Mouse (Mus musculus) T-helper 1 cell (primary cell): ENCODE results near the gene Trim65.

Experiments
- in situ Hi-C: fragments of 300-600 bp; cut with MboI, MseI; formaldehyde crosslinking; loops from one replicate; pipeline ENCODE4 v1.15.1; 2025; ENCODE audit warnings: high pct_unique_total_duplicates

Gene Trim65

GRCm38 (mm10) chr11:116130488-116131205, at the start of gene Trim65:
Gene Trim65 (minus strand): TSS chr11:116131128.
- in situ Hi-C loops, result loop anchor here (5.0 to 10.0 kb wide), 2 partner anchors 46 to 98 kb away; partner anchors contain the start of genes Unk and Wbp2

DNA sequence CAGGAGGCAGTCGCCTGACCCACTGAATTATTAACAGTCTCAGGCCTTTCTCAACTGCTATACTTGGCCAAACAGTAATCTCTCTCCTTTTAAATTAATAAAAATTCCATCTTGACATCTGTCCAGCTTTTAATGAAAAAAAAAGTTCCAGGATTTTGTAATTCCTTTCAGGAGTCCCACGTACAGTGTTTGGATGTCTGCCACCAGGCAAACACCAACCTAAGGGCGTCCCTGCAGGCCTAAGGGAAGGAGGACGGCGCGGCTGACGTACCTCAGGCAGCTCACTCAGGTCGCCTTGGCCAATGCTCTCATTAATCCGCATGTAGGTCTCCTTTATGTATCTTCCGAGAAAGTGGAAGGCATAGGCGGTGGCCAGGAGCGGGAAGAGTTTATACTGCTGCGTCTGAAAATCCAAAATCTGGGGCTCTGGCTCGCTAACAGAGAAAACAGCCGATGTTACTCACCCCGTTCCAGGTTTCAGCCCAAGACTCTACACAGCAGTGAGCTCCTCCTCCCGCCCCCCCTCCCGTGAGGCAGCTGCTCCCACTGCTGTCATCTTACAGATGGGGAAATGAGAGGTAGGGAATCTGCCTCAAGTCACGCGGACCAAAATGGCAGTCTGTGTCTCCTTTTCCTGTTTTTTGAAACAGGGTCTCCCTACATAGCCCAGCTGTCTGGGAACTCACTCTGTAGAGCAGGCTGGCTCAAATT, 47.6 kb upstream of the Trim65 start:
- in situ Hi-C loops, result loop anchor here (5.0 kb wide), 1 partner anchor 956 kb away; no protein-coding TSS in a partner anchor

DNA sequence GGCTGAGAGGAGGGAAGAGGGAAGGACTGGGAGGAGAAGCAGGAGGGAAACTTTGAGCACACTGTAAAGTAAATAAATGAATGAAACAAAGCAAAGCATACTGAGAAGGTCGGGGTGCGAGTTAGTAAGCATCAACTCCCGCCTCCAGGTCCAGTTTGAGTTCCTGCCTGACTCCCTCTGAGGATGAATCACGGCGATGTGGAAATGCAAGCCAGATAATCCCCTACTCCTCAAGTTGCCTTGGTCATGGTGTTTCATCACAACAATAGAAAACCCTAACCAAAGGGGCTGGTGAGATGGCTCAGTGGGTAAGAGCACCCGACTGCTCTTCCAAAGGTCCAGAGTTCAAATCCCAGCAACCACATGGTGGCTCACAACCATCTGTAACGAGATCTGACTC, 45.1 kb upstream of the Trim65 start:
- in situ Hi-C loops, result loop anchor here (5.0 kb wide), 1 partner anchor 954 kb away; no protein-coding TSS in a partner anchor

- in situ Hi-C loops, result loop anchor here (5.0 kb wide), 1 partner anchor 953 kb away; no protein-coding TSS in a partner anchor
These were observed 44.0 kb upstream of the Trim65 start for GRCm38 (mm10) chr11:116174775-116175448.

DNA sequence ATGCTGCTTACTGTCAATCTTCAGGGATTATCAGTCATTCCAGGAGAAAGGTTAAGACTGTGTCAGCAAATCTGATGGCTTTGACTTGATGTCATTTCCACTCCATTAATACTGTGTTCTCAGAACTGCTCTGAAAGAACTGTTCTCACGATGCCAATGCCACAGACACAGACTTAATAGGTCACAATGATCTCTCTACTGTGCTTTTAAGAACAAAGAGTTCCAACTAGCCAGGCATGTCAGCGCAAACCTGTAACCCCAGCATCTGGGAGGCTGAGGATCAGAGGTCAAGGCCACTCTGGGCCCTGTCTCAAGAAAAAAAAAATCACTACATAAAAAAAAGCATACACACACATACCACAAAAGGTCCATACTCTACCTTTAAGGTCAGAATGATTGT, 41.0 kb upstream of the Trim65 start:
- in situ Hi-C loops, result no loop called here

DNA sequence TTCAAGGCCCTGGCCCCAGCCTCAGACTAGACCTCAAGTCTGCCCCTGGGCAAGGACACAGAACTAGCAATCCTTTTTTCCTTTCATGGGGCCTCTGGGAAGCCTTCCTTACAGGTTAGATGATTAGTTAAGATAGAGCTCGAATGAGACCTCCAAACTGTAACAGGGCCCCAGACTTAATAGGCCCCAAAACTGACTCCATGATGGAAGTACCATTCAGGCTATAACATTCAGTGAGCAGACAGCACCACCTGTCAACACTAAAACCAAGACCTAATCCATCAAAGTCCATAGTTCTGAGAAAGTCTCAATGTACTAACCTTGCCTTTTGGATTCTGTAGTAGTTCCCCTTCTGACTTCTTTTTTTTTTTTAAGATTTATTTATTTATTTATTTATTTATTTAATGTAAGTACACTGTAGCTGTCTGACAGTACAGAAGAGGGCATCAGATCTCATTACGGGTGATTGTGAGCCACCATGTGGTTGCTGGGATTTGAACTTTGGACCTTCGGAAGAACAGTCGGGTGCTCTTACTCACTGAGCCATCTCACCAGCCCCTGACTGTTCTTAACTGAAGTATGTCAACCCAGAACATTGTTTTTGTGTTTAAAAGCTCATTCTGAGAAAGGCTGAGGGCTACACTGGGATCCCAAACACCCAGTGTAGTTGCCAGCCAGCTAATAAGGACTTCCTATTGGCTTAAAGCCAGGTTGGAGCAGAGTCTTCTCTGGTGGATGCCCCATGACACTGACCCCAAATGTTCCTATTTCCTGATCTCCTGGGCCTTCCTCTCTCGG, 39.3 kb upstream of the Trim65 start:
- in situ Hi-C loops, result no loop called here

- in situ Hi-C loops, result no loop called here
These were observed 38.3 kb upstream of the Trim65 start for GRCm38 (mm10) chr11:116169214-116169613.

GRCm38 (mm10) chr11:116167884-116168439, 37.0 kb upstream of the Trim65 start, which contains the start of gene Fbf1:
Gene Fbf1 (minus strand): TSS chr11:116168166.
- in situ Hi-C loops, result no loop called here

DNA sequence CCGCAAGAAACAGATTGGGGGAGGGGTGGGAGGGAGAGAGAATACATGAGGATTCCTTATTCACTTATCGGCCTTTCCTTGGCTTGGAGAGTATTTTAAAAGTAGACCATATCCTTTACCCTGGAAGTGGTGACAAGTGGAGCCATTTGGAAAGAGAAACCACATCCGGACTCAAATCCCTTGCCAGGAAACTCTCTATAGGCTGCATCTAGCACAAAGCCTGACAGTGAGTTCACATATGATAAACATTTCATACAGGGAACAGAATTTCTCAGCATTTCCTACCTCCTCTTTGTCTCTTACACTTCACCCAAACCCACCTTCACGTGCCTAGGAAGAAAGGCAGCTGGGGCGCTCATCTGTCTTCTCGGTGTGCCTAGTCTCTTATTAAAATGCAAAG, 36.3 kb upstream of the Trim65 start:
- in situ Hi-C loops, result no loop called here

- in situ Hi-C loops, result no loop called here
These were observed 32.1 kb upstream of the Trim65 start for GRCm38 (mm10) chr11:116163002-116163401.

DNA sequence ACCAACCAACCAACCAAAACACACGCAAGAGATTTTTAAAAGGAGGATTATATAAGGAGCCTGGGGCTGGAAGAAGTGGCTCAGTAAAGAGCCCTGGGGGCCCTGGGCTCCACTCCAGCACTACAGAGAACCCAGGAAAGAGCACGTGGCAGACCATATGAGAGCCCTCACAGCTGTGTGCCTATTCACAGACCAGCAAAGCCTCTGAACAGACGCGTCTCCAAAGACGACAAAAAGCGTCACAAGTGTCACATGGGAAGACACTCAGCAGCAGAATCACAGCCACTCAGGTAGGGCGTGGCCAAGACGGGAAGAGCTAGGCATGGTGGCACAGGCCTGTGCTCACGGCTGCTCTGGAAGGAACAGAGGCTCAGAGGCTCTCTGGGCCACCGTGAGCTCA, 31.2 kb upstream of the Trim65 start:
- in situ Hi-C loops, result no loop called here

DNA sequence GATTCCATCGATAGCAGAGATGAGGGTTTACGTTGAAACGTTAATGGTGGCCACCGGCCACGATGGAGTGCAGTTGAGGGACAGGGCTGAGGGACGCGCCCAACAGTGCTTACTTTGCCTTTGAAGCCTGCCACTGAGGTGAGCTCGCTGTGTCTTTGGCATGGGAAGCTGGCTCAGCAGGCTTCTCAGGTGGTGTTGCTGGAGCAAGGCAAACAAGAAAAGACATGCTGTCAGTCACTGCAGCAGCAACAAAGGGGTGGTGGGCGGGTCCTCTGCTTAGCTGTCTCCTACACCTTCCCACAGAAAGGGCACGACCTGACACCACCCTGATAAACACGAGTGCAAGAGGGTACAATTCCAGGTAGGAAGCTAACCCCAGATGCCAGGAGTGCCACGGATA, 30.4 kb upstream of the Trim65 start:
- in situ Hi-C loops, result no loop called here

- in situ Hi-C loops, result no loop called here
These were observed 20.0 kb upstream of the Trim65 start for GRCm38 (mm10) chr11:116150960-116151359.

DNA sequence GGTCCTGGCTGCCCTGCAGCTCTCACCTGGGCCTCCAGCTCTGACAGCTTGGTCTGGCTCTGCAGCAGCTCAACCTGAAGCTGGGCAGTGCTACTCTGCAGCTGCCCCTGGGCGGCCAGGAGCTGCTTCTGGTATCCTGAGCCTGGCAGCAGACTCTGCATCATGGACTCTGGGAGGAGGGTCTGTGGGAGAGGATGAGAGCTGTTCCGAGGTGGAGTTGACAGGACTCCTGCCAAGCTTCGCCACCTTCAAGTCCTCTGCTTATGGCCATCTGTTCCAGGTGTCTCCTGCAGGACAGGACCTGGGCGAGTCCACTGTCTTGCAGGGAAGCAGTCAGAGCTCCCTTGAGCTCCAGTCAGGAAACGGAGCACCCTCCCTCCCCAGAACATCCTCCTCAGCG, 18.4 kb upstream of the Trim65 start:
- in situ Hi-C loops, result no loop called here

DNA sequence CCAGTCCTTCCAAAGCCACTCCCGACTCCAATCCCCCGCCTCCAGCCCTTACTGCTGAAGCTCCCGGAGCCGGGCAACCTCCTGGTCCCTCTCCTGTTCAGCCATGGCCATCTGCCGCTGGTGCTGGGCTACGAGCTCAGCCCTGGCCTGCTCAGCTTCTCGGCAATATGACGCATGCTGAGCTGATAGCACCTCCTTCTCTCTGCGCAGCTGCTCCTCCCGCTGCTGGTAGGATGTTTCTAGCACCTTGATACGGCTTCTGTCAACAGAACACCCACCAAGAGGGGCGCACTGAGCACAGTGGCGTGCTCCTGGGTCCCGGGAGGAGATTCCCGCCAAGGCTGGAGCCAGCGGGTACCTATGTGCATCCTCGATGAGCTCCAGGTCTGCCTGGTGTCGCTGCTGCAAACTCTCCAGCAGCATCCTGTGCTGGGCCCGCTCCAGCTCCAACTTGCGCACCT, 17.9 kb upstream of the Trim65 start:
- in situ Hi-C loops, result no loop called here

DNA sequence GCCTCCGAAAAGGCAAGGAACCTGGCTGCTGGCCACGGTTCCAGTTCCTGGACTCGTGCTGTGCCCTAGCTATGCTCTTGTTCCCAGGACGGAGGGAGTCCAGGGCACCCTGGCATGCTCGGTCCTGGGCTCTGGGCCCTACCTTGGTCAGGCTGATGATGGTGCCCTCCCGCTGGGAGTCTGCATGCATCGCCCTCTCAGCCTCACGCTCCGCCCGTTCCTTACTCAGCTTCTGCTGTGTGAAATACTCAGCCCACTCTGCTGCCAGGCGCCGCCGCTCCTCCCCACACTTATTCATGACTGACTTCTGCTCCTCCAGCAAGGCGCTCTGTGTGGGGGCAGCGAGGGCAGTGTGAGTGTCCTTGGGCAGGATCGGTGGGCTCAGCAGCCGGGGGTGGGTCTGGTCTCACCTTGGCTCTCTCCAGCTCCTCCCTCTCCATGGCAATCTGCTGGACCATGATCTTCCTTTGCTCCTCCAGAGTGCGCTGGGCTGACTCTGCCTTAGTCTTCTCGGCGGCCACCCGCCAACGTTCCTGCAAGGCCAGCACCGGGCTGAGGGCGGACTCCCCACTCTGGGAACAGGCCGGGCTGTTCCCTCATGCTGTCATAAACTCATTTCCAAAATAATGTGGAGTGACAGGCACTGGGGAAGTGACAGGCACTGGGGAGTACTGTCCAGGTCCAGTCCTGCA, 15.5 kb upstream of the Trim65 start:
- in situ Hi-C loops, result no loop called here

DNA sequence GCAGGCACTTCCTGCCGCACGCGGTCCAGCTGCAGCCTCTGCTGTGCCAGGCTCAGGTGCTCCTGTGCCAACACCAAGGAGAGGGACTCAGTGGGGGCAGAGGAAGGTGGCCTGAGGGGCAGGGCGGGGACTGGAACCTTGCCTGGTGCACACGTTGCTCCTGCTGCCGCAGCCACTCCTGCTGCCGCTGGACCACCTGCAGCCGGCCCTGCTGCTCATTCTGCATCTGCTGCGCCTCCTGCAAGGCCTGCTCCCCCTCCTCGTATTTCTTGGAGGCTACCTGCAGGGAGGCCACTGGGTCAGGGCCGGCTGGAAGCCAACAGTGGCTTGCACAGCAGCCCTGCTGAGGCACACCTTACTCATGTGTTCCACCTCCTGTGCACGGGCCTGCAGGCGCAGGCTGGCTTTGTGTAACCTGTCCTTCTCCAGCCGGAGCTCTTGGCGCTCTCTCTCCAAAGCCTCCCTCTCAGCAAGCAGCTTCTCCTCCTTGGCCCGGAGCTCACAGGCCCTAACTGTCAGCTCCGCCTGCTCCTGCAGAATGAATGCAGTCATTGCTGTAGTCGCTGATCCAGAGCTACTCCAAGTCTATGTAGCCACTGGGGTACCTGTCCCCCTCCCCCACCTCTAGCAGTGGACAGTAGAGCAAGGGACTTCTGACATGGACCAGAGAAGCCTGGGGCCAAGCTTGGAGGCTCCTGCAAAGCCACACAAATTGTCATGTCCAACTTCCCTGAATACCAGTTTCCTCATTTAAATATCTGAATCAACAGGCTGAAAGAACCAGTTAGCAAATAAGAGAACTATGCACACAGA, 14.8 kb upstream of the Trim65 start:
- in situ Hi-C loops, result no loop called here

GRCm38 (mm10) chr11:116143468-116143867, 12.5 kb upstream of the Trim65 start:
- in situ Hi-C loops, result no loop called here

DNA sequence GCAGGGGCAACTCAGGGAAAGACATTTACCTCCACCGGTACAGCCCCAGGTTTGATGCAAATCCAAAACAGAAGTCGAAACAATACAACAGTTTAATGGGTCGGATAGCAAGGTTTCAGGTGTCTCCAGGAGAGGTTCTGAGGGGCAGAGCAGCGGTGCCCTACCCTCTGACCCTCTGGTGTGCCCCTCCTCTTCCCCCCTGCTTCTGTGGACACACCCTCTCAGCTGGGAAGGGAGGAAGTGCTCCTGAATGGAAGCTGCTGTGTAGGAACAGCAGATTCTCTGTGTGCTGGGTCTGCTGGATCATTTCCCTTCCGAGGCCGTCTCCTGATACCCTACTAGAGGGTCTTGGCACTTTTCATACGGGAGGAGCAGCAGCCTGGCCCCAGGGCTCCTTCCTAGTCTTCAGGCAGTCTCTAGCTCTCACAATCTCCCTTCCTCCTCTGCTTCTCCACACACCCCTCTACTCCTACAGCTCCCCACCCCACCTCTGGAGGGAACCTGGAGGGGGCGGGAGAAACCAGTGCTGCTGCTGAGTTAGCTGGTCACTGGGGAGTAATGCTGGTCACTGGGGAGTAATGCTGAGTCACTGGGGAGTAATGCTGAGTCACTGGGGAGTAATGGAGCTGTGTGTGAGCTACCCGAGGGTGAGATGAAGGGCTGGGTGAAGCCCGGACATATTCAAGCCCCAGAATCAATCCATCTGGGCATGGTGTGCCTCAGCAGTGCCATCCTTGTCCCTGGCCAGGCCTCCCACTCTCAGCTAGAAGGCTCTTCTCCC, 11.5 kb upstream of the Trim65 start:
- in situ Hi-C loops, result no loop called here
